Mouse (Mus musculus): ENCODE measurements around the gene Cdc14b. TPM values are rescaled to one million over a fixed set of nuclear protein-coding genes. Genes with fewer than 3 reads are reported as not detected.

Gene Cdc14b
- polyA plus RNA-seq, 1 experiment from 2014 or later: 7.7 TPM

DNA sequence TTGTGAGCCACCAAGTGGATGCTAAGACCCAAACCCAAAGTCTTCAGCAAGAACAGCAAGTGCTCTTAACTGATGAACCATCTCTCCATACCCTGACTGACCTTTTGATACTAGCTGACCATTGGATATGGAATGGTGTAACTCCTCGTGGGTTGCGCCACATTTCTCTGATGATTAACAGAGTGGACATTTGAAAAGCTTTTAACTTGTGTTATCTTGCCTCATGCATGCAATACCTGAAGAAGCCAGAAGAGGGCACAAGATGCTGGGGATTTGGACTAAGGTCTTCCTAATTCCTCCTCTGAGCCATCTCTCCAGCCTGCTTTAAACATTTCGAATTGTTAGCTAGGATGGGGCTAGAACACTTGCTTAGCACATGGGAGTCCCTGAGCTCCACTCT, 94.2 kb downstream of the Cdc14b start:
- no peak overlapping the region for H3K4me2 ChIP-seq
- no peak overlapping the region for H3K4me3 ChIP-seq (ENCODE audit: low read depth, low read length)
- H3K27ac ChIP-seq (ENCODE audit: low read depth, low read length): no peak overlapping the region
- H3K9me3 ChIP-seq (ENCODE audit: control insufficient read depth, low read length): no peaks in the 10 kb centered on the region
- no peaks in the 10 kb centered on the region; the same call in 1 of the 2 replicates for H3K36me3 ChIP-seq (ENCODE audit: control insufficient read depth, insufficient read depth, low read length)
- peaks cover 3% of the 10 kb centered on the region; the same call in 1 of the 2 replicates for H3K4me1 ChIP-seq (ENCODE audit: control insufficient read depth, insufficient read depth, low read length)
- H3K27me3 ChIP-seq (ENCODE audit: control insufficient read depth, insufficient read depth, low read length): no peaks in the 10 kb centered on the region
- WGBS: 86% methylated on average over 3 of the region's 3 CpGs
- ATAC-seq (ENCODE audit: low FRiP score) (no peak), DNase-seq (ENCODE audit: low spot score, missing footprints) (peak; percentile 87)
- H3K9ac ChIP-seq (ENCODE audit: low read length): no peak overlapping the region

DNA sequence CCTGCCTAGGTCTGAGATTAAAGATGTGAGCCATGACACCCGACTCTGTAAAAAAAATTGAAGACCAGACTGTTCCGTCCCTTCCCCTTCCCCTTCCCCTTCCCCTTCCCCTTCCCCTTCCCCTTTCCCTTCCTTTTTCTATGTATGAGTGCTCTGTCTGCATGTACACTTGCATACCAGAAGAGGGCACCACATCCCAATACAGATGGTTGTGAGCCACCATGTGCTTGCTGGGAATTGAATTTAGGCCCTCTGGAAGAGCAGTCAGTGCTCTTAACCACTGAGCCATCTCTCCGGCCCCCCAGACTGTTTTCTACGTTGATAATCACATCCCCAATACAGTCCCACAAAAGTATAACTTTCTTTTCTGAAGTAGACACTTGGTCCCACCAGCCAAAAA, 94.8 kb downstream of the Cdc14b start:
- H3K9me3 ChIP-seq (ENCODE audit: control insufficient read depth, low read length): no peaks in the 10 kb centered on the region
- no peak overlapping the region for H3K4me3 ChIP-seq (ENCODE audit: low read depth, low read length)
- ATAC-seq (ENCODE audit: low FRiP score): no peak
- peaks cover 3% of the 10 kb centered on the region; the same call in 1 of the 2 replicates for H3K4me1 ChIP-seq (ENCODE audit: control insufficient read depth, insufficient read depth, low read length)
- H3K27ac ChIP-seq (ENCODE audit: low read depth, low read length): no peak overlapping the region
- H3K36me3 ChIP-seq (ENCODE audit: control insufficient read depth, insufficient read depth, low read length): no peaks in the 10 kb centered on the region; the same call in 1 of the 2 replicates
- no peaks in the 10 kb centered on the region for H3K27me3 ChIP-seq (ENCODE audit: control insufficient read depth, insufficient read depth, low read length)
- 87% methylated on average over 4 of the region's 4 CpGs for WGBS
- DNase-seq (ENCODE audit: low spot score, missing footprints): no peak
- no peak overlapping the region for H3K4me2 ChIP-seq
- H3K9ac ChIP-seq (ENCODE audit: low read length): no peak overlapping the region

GRCm38 (mm10) chr13:64178746-64179652, 96.1 kb downstream of the Cdc14b start:
- H3K9ac ChIP-seq (ENCODE audit: low read length): no peak overlapping the region
- 61% methylated on average over 13 of the region's 13 CpGs for WGBS
- H3K4me1 ChIP-seq (ENCODE audit: control insufficient read depth, insufficient read depth, low read length): peaks cover 3% of the 10 kb centered on the region; the same call in 1 of the 2 replicates
- H3K9me3 ChIP-seq (ENCODE audit: control insufficient read depth, low read length): no peaks in the 10 kb centered on the region
- ATAC-seq (ENCODE audit: low FRiP score) (peak; percentile 24; the same call in 1 of the 2 replicates), DNase-seq (ENCODE audit: low spot score, missing footprints) (no peak)
- no peaks in the 10 kb centered on the region; the same call in 1 of the 2 replicates for H3K36me3 ChIP-seq (ENCODE audit: control insufficient read depth, insufficient read depth, low read length)
- H3K27ac ChIP-seq (ENCODE audit: low read depth, low read length): no peak overlapping the region
- no peak overlapping the region for H3K4me2 ChIP-seq
- H3K4me3 ChIP-seq (ENCODE audit: low read depth, low read length): no peak overlapping the region
- H3K27me3 ChIP-seq (ENCODE audit: control insufficient read depth, insufficient read depth, low read length): no peaks in the 10 kb centered on the region

- DNase-seq (ENCODE audit: low spot score, missing footprints) (no peak), ATAC-seq (ENCODE audit: low FRiP score) (no peak)
- H3K9ac ChIP-seq (ENCODE audit: low read length): no peak overlapping the region
- H3K27me3 ChIP-seq (ENCODE audit: control insufficient read depth, insufficient read depth, low read length): no peaks in the 10 kb centered on the region
- WGBS: 75% methylated on average over 7 of the region's 7 CpGs
- H3K36me3 ChIP-seq (ENCODE audit: control insufficient read depth, insufficient read depth, low read length): no peaks in the 10 kb centered on the region; the same call in 1 of the 2 replicates
- no peaks in the 10 kb centered on the region for H3K9me3 ChIP-seq (ENCODE audit: control insufficient read depth, low read length)
- no peak overlapping the region for H3K4me2 ChIP-seq
- no peak overlapping the region for H3K4me3 ChIP-seq (ENCODE audit: low read depth, low read length)
- H3K4me1 ChIP-seq (ENCODE audit: control insufficient read depth, insufficient read depth, low read length): peaks cover 3% of the 10 kb centered on the region; the same call in 1 of the 2 replicates
- no peak overlapping the region for H3K27ac ChIP-seq (ENCODE audit: low read depth, low read length)
These were observed 97.1 kb downstream of the Cdc14b start for GRCm38 (mm10) chr13:64178000-64178399.

DNA sequence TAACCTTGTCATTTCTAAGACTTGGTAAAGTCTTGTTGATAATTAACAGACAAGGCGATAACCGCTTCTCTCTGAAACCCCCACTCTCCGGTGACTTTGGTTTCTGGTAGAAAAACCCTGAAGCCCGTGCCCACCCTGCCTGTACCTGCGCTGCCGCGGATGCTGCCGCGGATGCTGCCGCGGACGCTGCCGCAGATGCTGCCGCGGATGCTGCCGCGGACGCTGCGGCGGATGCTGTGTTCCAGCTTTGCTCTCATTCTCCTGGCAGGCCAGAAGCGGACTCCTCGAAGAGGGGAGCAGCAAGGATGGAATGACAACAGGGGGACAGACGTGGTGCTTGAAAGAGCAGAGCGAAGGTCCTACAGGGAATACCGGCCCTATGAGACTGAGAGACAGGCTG, 105.3 kb downstream of the Cdc14b start:
- WGBS: 97% methylated on average over 25 of the region's 25 CpGs
- ATAC-seq (ENCODE audit: low FRiP score) (no peak), DNase-seq (ENCODE audit: low spot score, missing footprints) (no peak)
- H3K4me2 ChIP-seq: no peak overlapping the region
- H3K4me1 ChIP-seq (ENCODE audit: control insufficient read depth, insufficient read depth, low read length): no peaks in the 10 kb centered on the region
- peaks cover 16% of the 10 kb centered on the region for H3K36me3 ChIP-seq (ENCODE audit: control insufficient read depth, insufficient read depth, low read length)
- H3K9ac ChIP-seq (ENCODE audit: low read length): no peak overlapping the region
- H3K9me3 ChIP-seq (ENCODE audit: control insufficient read depth, low read length): peaks cover 26% of the 10 kb centered on the region
- H3K27me3 ChIP-seq (ENCODE audit: control insufficient read depth, insufficient read depth, low read length): no peaks in the 10 kb centered on the region
- H3K27ac ChIP-seq (ENCODE audit: low read depth, low read length): no peak overlapping the region
- no peak overlapping the region for H3K4me3 ChIP-seq (ENCODE audit: low read depth, low read length)

DNA sequence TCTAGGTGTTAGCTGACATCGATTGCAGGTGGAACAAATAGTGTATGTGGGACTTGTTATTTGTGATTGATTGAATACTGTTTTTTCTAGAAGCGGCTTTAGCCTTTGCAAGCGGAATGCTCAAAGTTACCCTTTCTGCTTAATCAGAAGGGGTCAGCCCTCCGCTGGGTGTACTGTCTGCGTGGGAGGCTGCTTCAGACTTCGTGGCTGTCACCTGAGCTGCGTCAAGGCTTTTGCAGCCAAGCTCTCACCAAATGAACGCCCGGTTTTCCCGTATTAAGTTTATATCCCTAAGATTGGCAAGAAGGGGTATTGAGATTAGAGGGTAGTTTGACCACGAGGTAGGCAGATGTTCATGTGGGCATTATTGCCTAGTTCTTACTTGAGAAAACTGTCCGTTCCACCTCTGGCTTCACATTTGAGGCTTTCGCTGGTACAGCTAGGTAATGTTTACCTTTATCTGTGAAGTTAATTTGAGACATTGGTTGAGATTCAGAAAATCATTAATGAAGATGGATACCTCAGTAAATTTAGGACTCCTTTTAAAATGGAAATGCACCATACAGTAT, 111.9 kb downstream of the Cdc14b start:
- Histone ChIP-seq H3K36me3 (ENCODE audit: control insufficient read depth, insufficient read depth, low read length) (no peaks in the 10 kb centered on the region; the same call in 1 of the 2 replicates), H3K9ac (ENCODE audit: low read length) (peak overlapping the region; percentile 81; the same call in 1 of the 2 replicates), H3K27ac (ENCODE audit: low read depth, low read length) (no peak overlapping the region), H3K4me1 (ENCODE audit: control insufficient read depth, insufficient read depth, low read length) (peaks cover 10% of the 10 kb centered on the region), H3K27me3 (ENCODE audit: control insufficient read depth, insufficient read depth, low read length) (peaks cover 9% of the 10 kb centered on the region), H3K4me3 (ENCODE audit: low read depth, low read length) (peak overlapping the region; percentile 78), H3K9me3 (ENCODE audit: control insufficient read depth, low read length) (peaks cover 5% of the 10 kb centered on the region; the same call in 1 of the 2 replicates), H3K4me2 (peak overlapping the region; percentile 98)
- ATAC-seq (ENCODE audit: low FRiP score) (no peak), DNase-seq (ENCODE audit: low spot score, missing footprints) (no peak)
- WGBS: 23% methylated on average over 13 of the region's 13 CpGs

GRCm38 (mm10) chr13:64162626-64163025, 112.5 kb downstream of the Cdc14b start:
- Histone ChIP-seq H3K27me3 (ENCODE audit: control insufficient read depth, insufficient read depth, low read length) (peaks cover 9% of the 10 kb centered on the region), H3K9ac (ENCODE audit: low read length) (peak overlapping the region; percentile 81), H3K9me3 (ENCODE audit: control insufficient read depth, low read length) (0 out of 2 replicates have a peak, but pooled peaks cover 4% of the 10 kb centered on the region), H3K4me1 (ENCODE audit: control insufficient read depth, insufficient read depth, low read length) (peaks cover 10% of the 10 kb centered on the region), H3K4me3 (ENCODE audit: low read depth, low read length) (peak overlapping the region; percentile 78), H3K4me2 (peak overlapping the region; percentile 98), H3K36me3 (ENCODE audit: control insufficient read depth, insufficient read depth, low read length) (no peaks in the 10 kb centered on the region; the same call in 1 of the 2 replicates), H3K27ac (ENCODE audit: low read depth, low read length) (no peak overlapping the region)
- ATAC-seq (ENCODE audit: low FRiP score): peak; percentile 1; the same call in 1 of the 2 replicates
- DNase-seq (ENCODE audit: low spot score, missing footprints): peak; percentile 94
- WGBS: under 1% methylated on average over 14 of the region's 14 CpGs

DNA sequence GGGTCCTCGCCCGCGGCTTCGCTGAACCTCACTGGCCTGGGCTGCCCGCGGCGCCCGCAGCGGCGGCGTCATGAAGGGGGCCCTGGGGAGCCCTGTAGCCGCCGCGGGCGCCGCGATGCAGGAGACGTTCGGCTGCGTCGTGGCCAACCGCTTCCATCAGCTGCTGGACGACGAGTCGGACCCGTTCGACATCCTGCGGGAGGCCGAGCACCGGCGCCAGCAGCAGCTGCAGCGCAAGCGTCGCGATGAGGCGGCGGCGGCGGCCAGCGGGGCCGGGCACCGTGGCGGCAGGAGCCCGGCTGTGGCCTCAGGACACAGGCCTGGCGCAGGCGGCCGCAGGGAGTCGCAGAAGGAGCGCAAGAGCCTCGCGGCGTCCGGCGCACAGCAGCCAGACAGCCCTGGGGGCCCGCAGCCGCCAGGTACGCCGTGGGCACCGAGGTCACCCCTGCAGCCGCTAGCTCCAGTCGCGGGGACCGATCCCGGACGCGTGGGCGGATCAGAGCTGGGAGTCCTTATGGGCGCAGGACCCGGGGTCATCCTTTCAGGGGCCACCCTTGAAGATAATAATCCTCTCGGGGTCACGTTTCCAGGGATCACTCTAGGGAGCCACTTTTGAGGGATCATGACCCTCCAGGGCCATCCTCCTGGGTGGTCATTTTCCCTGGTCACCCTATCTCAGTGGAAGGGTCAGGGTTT, 113.0 kb downstream of the Cdc14b start:
- H3K9me3 ChIP-seq (ENCODE audit: control insufficient read depth, low read length): no peaks in the 10 kb centered on the region
- peaks cover 9% of the 10 kb centered on the region for H3K27me3 ChIP-seq (ENCODE audit: control insufficient read depth, insufficient read depth, low read length)
- H3K27ac ChIP-seq (ENCODE audit: low read depth, low read length): peak overlapping the region; percentile 67
- H3K4me2 ChIP-seq: peak overlapping the region; percentile 98
- no peaks in the 10 kb centered on the region for H3K36me3 ChIP-seq (ENCODE audit: control insufficient read depth, insufficient read depth, low read length)
- no peak for DNase-seq (ENCODE audit: low spot score, missing footprints)
- ATAC-seq (ENCODE audit: low FRiP score): peak; percentile 74
- peaks cover 10% of the 10 kb centered on the region for H3K4me1 ChIP-seq (ENCODE audit: control insufficient read depth, insufficient read depth, low read length)
- WGBS: under 1% methylated on average over 61 of the region's 71 CpGs
- H3K4me3 ChIP-seq (ENCODE audit: low read depth, low read length): peak overlapping the region; percentile 78
- peak overlapping the region; percentile 81 for H3K9ac ChIP-seq (ENCODE audit: low read length)

Measured in midbrain, embryonic 11.5 days (tissue).